Comparison of ENCODE assay signal across 7 mouse cellular contexts in the genomic region with DNA sequence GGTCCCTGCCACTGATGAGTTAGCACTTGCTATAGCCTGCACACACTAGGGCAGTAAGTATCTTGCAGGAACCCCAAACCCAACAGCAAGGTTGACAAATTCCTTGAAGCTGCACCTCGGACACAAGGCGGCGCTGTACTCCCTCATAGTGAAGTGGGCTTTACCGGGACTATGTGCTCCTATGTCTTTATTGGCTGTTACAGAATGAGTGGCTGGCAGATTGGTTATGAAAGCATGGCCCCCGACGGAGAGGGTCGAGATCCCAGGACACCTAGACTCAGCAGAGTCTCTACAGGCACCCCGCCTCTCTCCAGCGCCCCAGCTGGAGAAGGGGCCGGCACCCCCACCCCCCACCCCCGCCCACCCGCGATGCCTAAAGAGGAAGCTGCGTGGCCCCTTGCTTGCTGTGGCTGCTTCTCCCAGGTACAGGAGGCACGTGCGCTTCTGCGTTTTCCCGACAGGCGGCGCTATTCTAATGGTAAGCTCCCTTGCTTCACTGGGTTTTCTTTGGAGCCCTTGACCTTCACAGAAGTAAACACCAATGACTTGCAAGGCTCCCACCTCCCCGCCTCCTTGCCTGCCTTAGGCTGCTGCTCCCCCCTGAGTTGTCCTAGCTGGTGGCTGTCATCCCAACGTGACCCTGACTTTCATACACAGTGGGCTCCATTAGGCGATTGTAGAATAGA. TPM values are rescaled to one million over a fixed set of nuclear protein-coding genes. Genes with fewer than 3 reads are reported as not detected.
A peak's percentile ranks its signal among the peaks of the same experiment; 100 is the strongest.
DNase-seq lines count a peak whose midpoint lies in the region; ATAC-seq lines count a peak whose summit lies in the region.

No protein-coding gene starts in this region.

- H3K9ac ChIP-seq in forebrain, embryonic 16.5 days (replicated peaks; ENCODE audit: low read depth, low read length): no peak overlapping the region
- peak overlapping the region; percentile 15; the same call in 1 of the 2 replicates for H3K9ac ChIP-seq in hindbrain, embryonic 16.5 days (ENCODE audit: low read depth, low read length)

- H3K4me1 ChIP-seq in forebrain, embryonic 16.5 days (replicated peaks; ENCODE audit: control insufficient read depth, insufficient read depth, low read length): no peaks in the 10 kb centered on the region; the same call in 1 of the 2 replicates
- no peaks in the 10 kb centered on the region for H3K4me1 ChIP-seq in hindbrain, embryonic 16.5 days (ENCODE audit: control insufficient read depth, insufficient read depth, low read depth, low read length)

- 12% methylated on average over 23 of the region's 23 CpGs for WGBS in forebrain, embryonic 16.5 days
- WGBS in hindbrain, embryonic 16.5 days: 18% methylated on average over 23 of the region's 23 CpGs

- H3K4me2 ChIP-seq in forebrain, embryonic 16.5 days (ENCODE audit: low read length): peak overlapping the region; percentile 25; the same call in 1 of the 2 replicates
- H3K4me2 ChIP-seq in hindbrain, embryonic 16.5 days (ENCODE audit: low read length): peak overlapping the region; percentile 50

- no peak overlapping the region for H3K27ac ChIP-seq in forebrain, embryonic 16.5 days (ENCODE audit: low read length)
- no peak overlapping the region for H3K27ac ChIP-seq in hindbrain, embryonic 16.5 days (ENCODE audit: low read depth, low read length)

- H3K4me3 ChIP-seq in forebrain, embryonic 16.5 days (replicated peaks; ENCODE audit: low read length): no peak overlapping the region
- H3K4me3 ChIP-seq in hindbrain, embryonic 16.5 days (ENCODE audit: low read length): peak overlapping the region; percentile 20; the same call in 1 of the 2 replicates

- no peak for ATAC-seq in forebrain, embryonic 16.5 days
- peak; percentile 61; the same call in 1 of the 2 replicates for ATAC-seq in hindbrain, embryonic 16.5 days
- ATAC-seq in megakaryocyte progenitor cell, adult 5-6 weeks (replicated peaks; ENCODE audit: poor library complexity): peak; percentile 89

- no peaks in the 10 kb centered on the region for H3K9me3 ChIP-seq in forebrain, embryonic 16.5 days (ENCODE audit: control insufficient read depth, low read length)
- H3K9me3 ChIP-seq in hindbrain, embryonic 16.5 days (ENCODE audit: control insufficient read depth, low read length): no peaks in the 10 kb centered on the region

- peaks cover 13% of the 10 kb centered on the region for H3K27me3 ChIP-seq in forebrain, embryonic 16.5 days (replicated peaks; ENCODE audit: control insufficient read depth, insufficient read depth, low read length)
- H3K27me3 ChIP-seq in hindbrain, embryonic 16.5 days (replicated peaks; ENCODE audit: control insufficient read depth, insufficient read depth, low read length): no peaks in the 10 kb centered on the region

- peak; percentile 95 for DNase-seq in ES-CJ7 (ENCODE audit: low read depth, low spot score)
- DNase-seq in adrenal gland, postnatal 10 days: peak; percentile 82
- DNase-seq in left cerebral cortex, postnatal 25 days (ENCODE audit: low spot score in 2 of 2): peak; percentile 26 to 49
- peak; percentile 70 for DNase-seq in right cerebral cortex, postnatal 4 days

- H3K36me3 ChIP-seq in forebrain, embryonic 16.5 days (ENCODE audit: control insufficient read depth, insufficient read depth): no peaks in the 10 kb centered on the region
- H3K36me3 ChIP-seq in hindbrain, embryonic 16.5 days (ENCODE audit: control insufficient read depth, insufficient read depth, low read length): no peaks in the 10 kb centered on the region

- intact Hi-C loops in left cerebral cortex, postnatal 25 days (cut with DNase I): loop anchor here (5.0 kb wide), 1 partner anchor 97 kb away; no protein-coding TSS in a partner anchor

RNA-seq across cellular contexts. Expression of a gene that starts 12.4 kb away (rescaled TPM):
- total RNA-seq in adrenal gland, postnatal 10 days (2021): not detected
- not detected in 2 replicates for polyA plus RNA-seq in forebrain, embryonic 16.5 days (2015; fragmentation: Nextera tagmentation; extraction: Ambion mirVana)
- polyA plus RNA-seq in hindbrain, embryonic 16.5 days (2015; fragmentation: Nextera tagmentation; extraction: Ambion mirVana): not detected in 2 replicates
- not detected for total RNA-seq in left cerebral cortex, postnatal 25 days (2021)
- 0.12 and 0.20 TPM in 2 replicates for total RNA-seq in megakaryocyte progenitor cell, adult 5-6 weeks (2015)
- 0.17 TPM in 1 of 2 replicates, not detected in the other for total RNA-seq in megakaryocyte progenitor cell, adult 5-6 weeks (2017)

RNA-seq across cellular contexts. Expression of a gene that starts 19.0 kb away (rescaled TPM):
- 100 to 1,000 TPM; 280 to 302 TPM for total RNA-seq in adrenal gland, postnatal 10 days (2021)
- 73.2 and 80.9 TPM in 2 replicates for polyA plus RNA-seq in forebrain, embryonic 16.5 days (2015; fragmentation: Nextera tagmentation; extraction: Ambion mirVana)
- polyA plus RNA-seq in hindbrain, embryonic 16.5 days (2015; fragmentation: Nextera tagmentation; extraction: Ambion mirVana): 140 and 143 TPM in 2 replicates
- total RNA-seq in left cerebral cortex, postnatal 25 days (2021): 10 to 100 TPM; 53.7 to 57.9 TPM
- total RNA-seq in megakaryocyte progenitor cell, adult 5-6 weeks (2015): 90.6 and 115 TPM in 2 replicates
- 84.2 and 92.0 TPM in 2 replicates for total RNA-seq in megakaryocyte progenitor cell, adult 5-6 weeks (2017)

RNA-seq across cellular contexts. Expression of a gene that starts 19.6 kb away (rescaled TPM):
- 100 to 1,000 TPM; 138 to 148 TPM for total RNA-seq in adrenal gland, postnatal 10 days (2021)
- 10.2 and 10.5 TPM in 2 replicates for polyA plus RNA-seq in forebrain, embryonic 16.5 days (2015; fragmentation: Nextera tagmentation; extraction: Ambion mirVana)
- polyA plus RNA-seq in hindbrain, embryonic 16.5 days (2015; fragmentation: Nextera tagmentation; extraction: Ambion mirVana): 28.1 and 30.8 TPM in 2 replicates
- total RNA-seq in left cerebral cortex, postnatal 25 days (2021): 10 to 100 TPM; 30.2 to 34.9 TPM
- 33.2 and 39.1 TPM in 2 replicates for total RNA-seq in megakaryocyte progenitor cell, adult 5-6 weeks (2015)
- total RNA-seq in megakaryocyte progenitor cell, adult 5-6 weeks (2017): 22.1 and 27.5 TPM in 2 replicates

Comparison
In these comparisons a context has a peak if more than half of its experiments do, and no peak if none do; other contexts are left out.
1. DNase-seq: peak in every context shown above with its lines; median percentile 95 in ES-CJ7; 82 in adrenal gland, postnatal 10 days; 70 in right cerebral cortex, postnatal 4 days; 38 in left cerebral cortex, postnatal 25 days.